Mouse (Mus musculus): ENCODE results near the gene Iqca. TPM values are rescaled to one million over a fixed set of nuclear protein-coding genes. Genes with fewer than 3 reads are reported as not detected.

The Iqca gene
- total RNA-seq (2021) = 1 to 10 TPM in 1 of 2 experiments, under 1 TPM in 1; 0.76 to 1.7 TPM

- peak; percentile 22 to 35 for DNase-seq (ENCODE audit: extremely low spot score in 1 of 2, low spot score in 1 of 2)
These were observed at the start of gene Iqca for GRCm38 (mm10) chr1:90153099-90153744. Gene Iqca (minus strand): TSS chr1:90153401.

- DNase-seq (ENCODE audit: extremely low spot score in 1 of 2, low spot score in 1 of 2) = peak in 1 of 2 experiments; percentile 43
These were observed 49.2 kb upstream of the Iqca start for GRCm38 (mm10) chr1:90202207-90202978.

GRCm38 (mm10) chr1:90201655-90202054, 48.5 kb upstream of the Iqca start:
- no peak for DNase-seq (ENCODE audit: extremely low spot score in 1 of 2, low spot score in 1 of 2)

- DNase-seq (ENCODE audit: extremely low spot score in 1 of 2, low spot score in 1 of 2) = no peak
These were observed 48.0 kb upstream of the Iqca start for GRCm38 (mm10) chr1:90201246-90201645.

- no peak for DNase-seq (ENCODE audit: extremely low spot score in 1 of 2, low spot score in 1 of 2)
These were observed 35.8 kb upstream of the Iqca start for GRCm38 (mm10) chr1:90189046-90189445.

- no peak for DNase-seq (ENCODE audit: extremely low spot score in 1 of 2, low spot score in 1 of 2)
These were observed 33.7 kb upstream of the Iqca start for GRCm38 (mm10) chr1:90186874-90187273.

GRCm38 (mm10) chr1:90186173-90186572, 33.0 kb upstream of the Iqca start:
- no peak for DNase-seq (ENCODE audit: extremely low spot score in 1 of 2, low spot score in 1 of 2)

- DNase-seq (ENCODE audit: extremely low spot score in 1 of 2, low spot score in 1 of 2) = no peak
These were observed 30.4 kb upstream of the Iqca start for GRCm38 (mm10) chr1:90183602-90184001.

- no peak for DNase-seq (ENCODE audit: extremely low spot score in 1 of 2, low spot score in 1 of 2)
These were observed 29.3 kb upstream of the Iqca start for GRCm38 (mm10) chr1:90182521-90182920.

- no peak for DNase-seq (ENCODE audit: extremely low spot score in 1 of 2, low spot score in 1 of 2)
These were observed 27.9 kb upstream of the Iqca start for GRCm38 (mm10) chr1:90180966-90181699.

- DNase-seq (ENCODE audit: extremely low spot score in 1 of 2, low spot score in 1 of 2) = no peak
These were observed 27.3 kb upstream of the Iqca start for GRCm38 (mm10) chr1:90180479-90180878.

GRCm38 (mm10) chr1:90177978-90178377, 24.8 kb upstream of the Iqca start:
- no peak for DNase-seq (ENCODE audit: extremely low spot score in 1 of 2, low spot score in 1 of 2)

GRCm38 (mm10) chr1:90177565-90177964, 24.4 kb upstream of the Iqca start:
- no peak for DNase-seq (ENCODE audit: extremely low spot score in 1 of 2, low spot score in 1 of 2)

GRCm38 (mm10) chr1:90176223-90176622, 23.0 kb upstream of the Iqca start:
- no peak for DNase-seq (ENCODE audit: extremely low spot score in 1 of 2, low spot score in 1 of 2)

- DNase-seq (ENCODE audit: extremely low spot score in 1 of 2, low spot score in 1 of 2) = no peak
These were observed 21.1 kb upstream of the Iqca start for GRCm38 (mm10) chr1:90174338-90174737.

- DNase-seq (ENCODE audit: extremely low spot score in 1 of 2, low spot score in 1 of 2) = no peak
These were observed 11.1 kb upstream of the Iqca start for GRCm38 (mm10) chr1:90164319-90164718.

GRCm38 (mm10) chr1:90163161-90163560, 10.0 kb upstream of the Iqca start:
- DNase-seq (ENCODE audit: extremely low spot score in 1 of 2, low spot score in 1 of 2) = no peak

- no peak for DNase-seq (ENCODE audit: extremely low spot score in 1 of 2, low spot score in 1 of 2)
These were observed 9.2 kb upstream of the Iqca start for GRCm38 (mm10) chr1:90162379-90162857.

- no peak for DNase-seq (ENCODE audit: extremely low spot score in 1 of 2, low spot score in 1 of 2)
These were observed 8.4 kb upstream of the Iqca start for GRCm38 (mm10) chr1:90161623-90162022.

- DNase-seq (ENCODE audit: extremely low spot score in 1 of 2, low spot score in 1 of 2) = no peak
These were observed 6.7 kb upstream of the Iqca start for GRCm38 (mm10) chr1:90159927-90160326.

GRCm38 (mm10) chr1:90156589-90156988, 3.4 kb upstream of the Iqca start:
- no peak for DNase-seq (ENCODE audit: extremely low spot score in 1 of 2, low spot score in 1 of 2)

Data from layer of hippocampus, postnatal 25 days (tissue).